Mouse (Mus musculus) left cerebral cortex, postnatal 36 days (tissue): ENCODE results near the gene Akr1d1. TPM values are rescaled to one million over a fixed set of nuclear protein-coding genes. Genes with fewer than 3 reads are reported as not detected.

Source experiments
- DNase-seq, 2 experiments: peaks; one replicate each; pipeline ENCODE4 v3.0.0; 2021 to 2022; ENCODE audit warnings: low spot score in 2 of 2, mixed read lengths in 1 of 2
- intact Hi-C: fragments of 180-260 bp; cut with DNase I; formaldehyde crosslinking; loops from one replicate; pipeline ENCODE4 v1.15.1; 2025
- total RNA-seq, 2 experiments: library from RNA; stranded (reverse); gene quantifications; 2 replicates each; pipeline ENCODE4 v1.2.3; 2021

Gene Akr1d1
- total RNA-seq, result not detected

- no peak for DNase-seq
- intact Hi-C loops, result no loop called here
These were observed at the start of gene Akr1d1 for GRCm38 (mm10) chr6:37529940-37530339. Gene Akr1d1 (plus strand): TSS chr6:37530173.

DNA sequence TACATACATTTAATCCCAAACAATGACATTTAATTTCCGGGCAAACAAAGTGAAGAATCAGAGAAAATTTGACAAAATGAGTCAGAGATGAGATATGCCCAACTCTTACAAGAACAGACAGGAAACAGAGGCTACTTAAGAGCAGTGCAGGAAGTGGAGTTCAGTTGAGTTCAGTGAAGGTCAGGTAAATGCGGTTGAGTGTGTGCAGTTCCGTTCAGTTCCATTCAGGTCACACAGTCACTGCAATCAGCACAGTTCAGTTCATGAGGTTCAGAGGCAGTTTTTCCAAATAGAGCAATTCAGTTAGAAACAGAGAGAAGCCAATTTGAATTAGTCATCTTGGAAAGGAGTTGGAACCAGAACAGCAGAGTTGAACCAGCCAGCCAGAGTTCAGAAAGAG is 48.8 kb upstream of the Akr1d1 start:
- DNase-seq, result no peak
- intact Hi-C loops, result no loop called here

- no peak for DNase-seq
- intact Hi-C loops, result no loop called here
These were observed 46.7 kb upstream of the Akr1d1 start for GRCm38 (mm10) chr6:37483262-37483661.

DNA sequence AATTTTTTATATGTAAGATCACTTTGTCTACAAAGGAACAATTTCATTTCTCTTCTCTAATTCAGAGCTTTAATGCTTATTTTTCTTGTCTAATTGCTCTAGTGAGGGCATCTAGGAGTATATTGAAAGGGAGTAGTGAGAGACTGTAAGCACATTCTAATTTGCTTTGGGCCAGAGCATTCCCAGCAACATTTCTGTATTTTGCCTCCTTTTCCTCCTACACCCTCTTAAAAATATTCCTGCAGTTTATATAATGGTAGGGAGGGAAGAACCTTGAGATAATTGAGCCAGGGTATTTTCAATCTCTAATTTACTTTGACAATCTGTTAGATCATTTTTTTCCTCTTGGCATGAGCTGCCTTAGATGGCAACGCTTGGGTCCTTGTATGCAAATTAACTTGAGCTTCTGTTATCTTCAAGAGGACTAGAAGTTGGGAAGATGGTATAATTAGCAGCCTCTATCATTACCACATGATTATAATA is 45.3 kb upstream of the Akr1d1 start:
- intact Hi-C loops, result no loop called here

GRCm38 (mm10) chr6:37486502-37486901 is 43.5 kb upstream of the Akr1d1 start:
- intact Hi-C loops, result no loop called here
- no peak for DNase-seq

More for the DNA sequence above, 45.3 kb upstream of the Akr1d1 start:
- DNase-seq, result no peak

DNA sequence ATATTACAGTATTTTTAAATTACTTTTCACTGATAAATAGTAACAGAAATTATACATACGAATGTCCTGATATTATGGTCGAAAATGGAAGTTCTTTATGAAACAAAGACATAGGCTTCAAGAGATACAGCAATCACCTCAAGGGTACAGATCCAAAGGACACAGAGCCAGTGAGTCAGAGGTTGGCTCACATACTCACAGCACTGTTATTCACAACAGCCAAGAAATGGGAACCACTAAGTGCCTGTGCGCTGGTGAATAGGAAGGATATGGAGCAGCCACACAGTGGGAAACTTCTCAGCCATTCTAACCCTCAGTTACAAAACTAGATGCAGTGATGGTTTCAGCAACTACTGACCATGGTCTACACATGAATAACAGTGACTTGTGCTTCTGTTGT is 37.7 kb upstream of the Akr1d1 start:
- DNase-seq, result no peak
- intact Hi-C loops, result no loop called here

GRCm38 (mm10) chr6:37494957-37495356 is 35.0 kb upstream of the Akr1d1 start:
- intact Hi-C loops, result no loop called here
- no peak for DNase-seq

GRCm38 (mm10) chr6:37496866-37497265 is 33.1 kb upstream of the Akr1d1 start:
- DNase-seq, result no peak
- intact Hi-C loops, result no loop called here

DNA sequence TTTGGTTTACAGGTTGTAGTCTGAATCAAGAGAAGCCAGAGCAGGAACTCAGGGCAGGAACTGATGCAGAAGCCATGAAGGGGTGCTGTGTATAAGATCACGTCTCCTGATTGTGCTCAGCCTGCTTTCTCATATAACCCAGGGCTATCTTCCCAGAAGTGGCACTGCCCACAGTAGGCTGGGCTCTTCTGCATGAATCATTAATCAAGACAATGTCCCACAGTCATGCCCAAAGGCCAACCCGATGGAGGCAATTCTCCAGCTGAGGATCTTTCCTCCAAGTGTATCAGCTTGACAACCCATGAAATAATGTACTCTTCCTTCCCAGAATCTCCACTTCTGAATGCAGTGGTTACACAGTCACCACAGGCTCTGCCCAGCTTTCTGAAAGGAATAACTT is 24.4 kb upstream of the Akr1d1 start:
- no peak for DNase-seq
- intact Hi-C loops, result no loop called here

DNA sequence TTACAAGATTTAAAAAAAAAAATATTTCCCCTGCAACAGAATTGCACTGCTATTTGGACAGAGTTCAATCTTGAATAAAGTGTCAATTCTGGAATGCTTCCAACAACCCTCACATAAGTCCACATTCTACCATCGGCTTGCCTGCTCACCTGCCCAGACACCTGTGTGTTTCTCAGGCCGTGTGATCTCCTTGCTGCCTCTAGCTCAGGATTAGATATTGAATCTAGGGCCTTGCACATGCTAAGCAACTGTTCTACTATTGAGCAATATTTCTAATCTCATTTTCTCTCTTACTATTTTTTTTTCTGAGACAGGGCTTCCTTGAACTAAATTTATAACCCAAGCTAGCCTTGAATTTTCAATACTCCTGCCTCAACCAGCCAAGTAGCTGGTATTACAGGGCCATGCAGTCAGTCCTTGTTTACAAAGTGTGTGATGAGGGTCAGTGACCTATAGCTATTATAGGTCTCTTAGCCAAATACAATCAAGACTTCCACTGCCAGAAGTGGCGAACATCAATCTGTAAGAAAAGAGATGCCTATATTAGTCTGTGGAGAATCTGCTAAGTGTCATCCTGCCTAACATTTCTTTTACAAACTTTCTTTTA is 23.0 kb upstream of the Akr1d1 start:
- intact Hi-C loops, result no loop called here
- no peak for DNase-seq

GRCm38 (mm10) chr6:37510786-37511185 is 19.2 kb upstream of the Akr1d1 start:
- intact Hi-C loops, result no loop called here
- DNase-seq, result no peak

- no peak for DNase-seq
- intact Hi-C loops, result no loop called here
These were observed 9.2 kb upstream of the Akr1d1 start for GRCm38 (mm10) chr6:37520631-37521375.

GRCm38 (mm10) chr6:37532036-37532435 is 2.1 kb downstream of the Akr1d1 start:
- intact Hi-C loops, result no loop called here
- no peak for DNase-seq

DNA sequence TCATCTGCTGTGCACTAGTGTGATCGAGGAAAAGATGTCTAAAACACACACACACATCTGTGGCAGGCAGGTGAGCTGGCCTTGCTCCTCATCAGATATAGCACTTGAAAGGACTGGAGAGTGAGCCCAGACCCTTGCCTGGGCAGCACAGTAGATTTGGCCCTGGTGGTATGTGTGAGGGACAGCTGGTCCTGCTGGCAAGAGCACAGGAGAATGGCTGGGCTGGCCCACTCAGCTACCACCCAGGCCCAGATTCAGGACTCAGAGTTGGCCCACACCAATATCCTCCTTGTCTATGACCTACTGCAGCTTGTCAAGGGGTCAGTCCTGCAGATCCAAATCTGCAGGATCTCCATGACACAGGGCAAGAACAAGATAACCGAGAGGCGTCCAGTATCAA is 6.9 kb downstream of the Akr1d1 start:
- no peak for DNase-seq
- intact Hi-C loops, result no loop called here

DNA sequence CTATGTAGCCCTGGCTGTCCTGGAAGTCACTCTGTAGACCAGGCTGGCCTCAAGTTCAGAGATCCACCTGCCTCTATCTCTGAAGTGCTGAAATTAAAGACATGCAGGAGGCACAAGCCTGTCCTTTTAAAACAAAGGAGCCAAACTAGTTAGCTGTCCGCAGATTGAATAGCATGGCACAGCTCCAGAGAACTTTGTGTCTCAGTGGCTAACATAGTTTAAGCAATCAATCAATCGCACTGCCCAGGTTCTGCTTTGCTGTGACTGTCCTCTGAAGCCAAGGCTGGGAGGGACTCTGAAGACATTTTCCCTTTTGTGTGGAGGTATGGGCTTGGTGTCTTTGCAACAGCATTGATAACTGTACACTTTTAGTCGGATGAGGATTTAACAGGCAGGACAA is 7.8 kb downstream of the Akr1d1 start:
- intact Hi-C loops, result no loop called here
- no peak for DNase-seq

DNA sequence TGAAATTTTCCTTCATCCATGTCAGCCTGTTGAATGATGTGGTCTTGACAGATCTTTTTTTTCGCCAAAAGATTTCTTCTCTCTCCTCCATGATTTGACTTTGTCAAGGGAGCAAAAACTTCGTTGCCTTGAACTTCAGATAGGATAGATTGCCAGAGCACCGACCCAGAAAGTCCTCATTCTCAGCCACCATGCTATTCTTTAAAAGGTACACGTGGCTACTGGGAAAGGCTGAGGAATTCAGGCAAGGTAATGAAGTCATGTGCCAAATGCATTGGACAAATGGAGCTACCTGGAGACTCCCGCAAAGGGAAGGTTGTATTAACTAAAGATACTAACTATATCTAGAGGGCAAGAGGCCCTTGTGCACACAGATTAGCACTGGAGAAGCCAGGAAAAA is 8.8 kb downstream of the Akr1d1 start:
- DNase-seq, result no peak
- intact Hi-C loops, result no loop called here

DNA sequence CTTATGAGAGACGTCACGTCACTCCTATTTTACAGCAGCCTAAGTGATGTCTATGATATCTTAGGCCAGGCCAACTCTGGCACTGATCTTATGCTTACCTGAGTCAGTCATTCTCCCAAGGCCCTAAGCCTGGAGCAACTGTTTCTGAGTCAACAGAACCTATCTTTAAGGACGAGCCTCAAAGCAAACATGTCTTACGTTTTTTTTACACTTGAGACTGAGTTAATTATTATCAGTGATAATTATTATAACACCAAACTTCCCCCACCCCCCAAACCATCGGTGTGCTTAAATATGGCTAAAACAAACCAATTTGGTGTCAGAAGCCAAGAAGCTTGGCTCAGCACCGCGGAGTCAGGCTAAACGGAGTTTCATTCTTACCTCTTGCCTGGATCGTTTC is 9.4 kb downstream of the Akr1d1 start:
- intact Hi-C loops, result no loop called here
- DNase-seq, result no peak

- DNase-seq, result no peak
- intact Hi-C loops, result no loop called here
These were observed 10.1 kb downstream of the Akr1d1 start for GRCm38 (mm10) chr6:37540113-37540512.

DNA sequence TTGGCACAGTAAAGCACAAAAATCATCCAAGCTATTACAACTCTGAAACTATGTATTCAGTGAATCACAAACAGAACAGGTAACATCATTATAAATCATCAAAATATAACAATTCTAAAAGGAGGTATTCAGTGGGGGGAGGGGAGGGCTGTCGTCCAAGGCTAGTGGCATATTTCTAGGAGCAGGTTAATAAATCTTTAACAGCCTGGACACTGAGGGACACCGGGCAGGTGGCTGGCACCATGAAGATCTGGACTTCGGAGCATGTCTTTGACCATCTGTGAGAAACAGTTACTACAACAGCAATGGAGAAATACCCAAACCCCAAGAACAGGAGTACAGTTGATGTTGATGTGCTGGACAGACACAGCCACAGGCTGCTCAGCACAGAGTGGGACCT is 11.2 kb downstream of the Akr1d1 start:
- DNase-seq, result no peak
- intact Hi-C loops, result no loop called here

DNA sequence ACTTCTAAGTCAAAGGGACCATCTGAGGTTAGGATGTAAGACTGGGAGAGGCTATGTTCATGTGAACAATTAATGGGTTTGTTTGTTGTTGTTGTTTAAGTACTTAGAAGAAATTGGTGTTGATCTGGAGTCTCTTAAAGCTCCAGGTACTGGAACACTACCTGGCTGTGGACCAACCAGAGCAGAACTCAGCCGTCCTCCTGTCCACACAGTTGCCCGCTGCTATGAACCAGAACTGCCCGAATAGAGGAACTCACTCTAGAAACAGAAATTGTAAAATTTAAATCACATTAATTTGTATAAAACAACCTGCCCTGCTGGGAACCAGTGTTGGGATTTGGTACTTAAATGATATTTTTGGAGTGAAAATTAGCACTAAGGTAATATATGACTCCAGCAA is 12.2 kb downstream of the Akr1d1 start:
- no peak for DNase-seq
- intact Hi-C loops, result no loop called here

GRCm38 (mm10) chr6:37552760-37553159 is 22.8 kb downstream of the Akr1d1 start:
- DNase-seq, result no peak
- intact Hi-C loops, result no loop called here
